Mouse (Mus musculus): ENCODE data around the gene Tspo. TPM values are rescaled to one million over a fixed set of nuclear protein-coding genes. Genes with fewer than 3 reads are reported as not detected.

The Tspo gene
- total and polyA plus RNA-seq, 3 experiments: 66.5 to 80.0 TPM; not detected in 1

DNA sequence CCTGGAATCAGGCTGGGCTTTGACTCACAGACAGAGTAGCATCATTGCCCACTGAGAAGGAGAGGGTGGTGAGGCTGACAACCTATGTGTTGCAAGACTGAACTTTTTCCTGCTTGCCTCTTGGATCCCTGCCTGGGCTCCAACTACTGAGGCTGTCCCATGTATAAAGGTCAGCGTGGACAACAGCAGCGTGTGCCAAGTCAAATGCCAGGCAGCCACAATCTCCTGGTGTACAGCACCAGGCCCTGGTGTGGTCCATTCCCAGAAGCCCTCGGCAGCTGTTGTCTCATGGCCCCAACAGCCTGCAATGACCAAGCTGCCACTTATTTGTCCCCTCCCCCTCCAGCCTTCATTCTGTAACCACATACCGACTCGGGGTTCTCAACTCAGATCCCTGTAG, 8.2 kb downstream of the Tspo start:
- H3K27me3 ChIP-seq (ENCODE audit: control insufficient read depth in 1 of 2, insufficient read depth in 2 of 2, low read length in 2 of 2): no peaks in the 10 kb centered on the region
- H3K4me3 ChIP-seq (ENCODE audit: control insufficient read depth in 1 of 2, insufficient read depth in 1 of 2, low read depth in 2 of 2, low read length in 2 of 2): no peak overlapping the region
- no peak overlapping the region for H3K9ac ChIP-seq (ENCODE audit: control insufficient read depth, low read depth, low read length, poor library complexity, severe bottlenecking)
- H3K9me3 ChIP-seq (replicated peaks; ENCODE audit: insufficient read depth, low read length): no peaks in the 10 kb centered on the region
- peaks cover 0 to 7% of the 10 kb centered on the region in 2 experiments; a peak in 2 of 4 replicates for H3K4me1 ChIP-seq (ENCODE audit: control insufficient read depth in 1 of 2, insufficient read depth in 2 of 2, low read length in 2 of 2)
- H3K79me2 ChIP-seq (ENCODE audit: control insufficient read depth, insufficient read depth, low read length, poor library complexity): no peaks in the 10 kb centered on the region
- TF ChIP-seq POLR2AphosphoS2 (IDR thresholded peaks at IDR 0.05; ENCODE audit: low read length): 0 out of 2 replicates have a peak, but pooled peaks have one; percentile 28
- TF ChIP-seq ETS1 (IDR thresholded peaks at IDR 0.05; ENCODE audit: low read depth, low read length): no peak
- DNase-seq (ENCODE audit: low read depth, low spot score): no peak
- no peak overlapping the region for H3K27ac ChIP-seq (ENCODE audit: control insufficient read depth, low read depth, low read length)
- H3K36me3 ChIP-seq (ENCODE audit: control insufficient read depth in 1 of 2, insufficient read depth in 2 of 2, low read length in 2 of 2): no peaks in the 10 kb centered on the region; a peak in 2 of 4 replicates

DNA sequence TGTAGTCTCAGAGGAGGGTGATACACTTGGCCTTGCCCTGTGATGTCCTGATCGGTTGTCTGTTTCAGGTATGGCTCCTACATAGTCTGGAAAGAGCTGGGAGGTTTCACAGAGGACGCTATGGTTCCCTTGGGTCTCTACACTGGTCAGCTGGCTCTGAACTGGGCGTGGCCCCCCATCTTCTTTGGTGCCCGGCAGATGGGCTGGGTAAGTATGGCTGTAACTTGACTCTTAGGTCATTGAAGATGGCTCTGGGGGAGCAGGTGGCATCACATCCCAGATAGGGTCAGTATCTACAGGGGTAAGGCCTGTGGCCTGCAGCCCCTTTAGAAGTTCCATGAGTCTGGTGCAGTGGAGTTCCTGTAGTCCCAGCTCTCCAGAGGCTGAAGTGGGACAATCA, 8.7 kb downstream of the Tspo start:
- H3K9me3 ChIP-seq (replicated peaks; ENCODE audit: insufficient read depth, low read length): no peaks in the 10 kb centered on the region
- no peak overlapping the region for H3K9ac ChIP-seq (ENCODE audit: control insufficient read depth, low read depth, low read length, poor library complexity, severe bottlenecking)
- H3K4me1 ChIP-seq (ENCODE audit: control insufficient read depth in 1 of 2, insufficient read depth in 2 of 2, low read length in 2 of 2): peaks cover 0 to 7% of the 10 kb centered on the region in 2 experiments; a peak in 2 of 4 replicates
- H3K27me3 ChIP-seq (ENCODE audit: control insufficient read depth in 1 of 2, insufficient read depth in 2 of 2, low read length in 2 of 2): no peaks in the 10 kb centered on the region
- TF ChIP-seq MAX (IDR thresholded peaks at IDR 0.05; ENCODE audit: low read length) (no peak), UBTF (IDR thresholded peaks at IDR 0.05; ENCODE audit: borderline replicate concordance, insufficient read depth, low read depth, low read length) (no peak), MYC (IDR thresholded peaks at IDR 0.05; ENCODE audit: low read depth, low read length) (no peak), POLR2AphosphoS2 (IDR thresholded peaks at IDR 0.05; ENCODE audit: low read length) (peak; percentile 23; the same call in 1 of the 2 replicates), ZC3H11A (IDR thresholded peaks at IDR 0.05; ENCODE audit: low read depth, low read length) (no peak)
- no peak overlapping the region for H3K4me3 ChIP-seq (ENCODE audit: control insufficient read depth in 1 of 2, insufficient read depth in 1 of 2, low read depth in 2 of 2, low read length in 2 of 2)
- H3K36me3 ChIP-seq (ENCODE audit: control insufficient read depth in 1 of 2, insufficient read depth in 2 of 2, low read length in 2 of 2): no peaks in the 10 kb centered on the region; a peak in 2 of 4 replicates
- no peak overlapping the region for H3K27ac ChIP-seq (ENCODE audit: control insufficient read depth, low read depth, low read length)
- no peak for DNase-seq (ENCODE audit: low read depth, low spot score)
- H3K79me2 ChIP-seq (ENCODE audit: control insufficient read depth, insufficient read depth, low read length, poor library complexity): no peaks in the 10 kb centered on the region

DNA sequence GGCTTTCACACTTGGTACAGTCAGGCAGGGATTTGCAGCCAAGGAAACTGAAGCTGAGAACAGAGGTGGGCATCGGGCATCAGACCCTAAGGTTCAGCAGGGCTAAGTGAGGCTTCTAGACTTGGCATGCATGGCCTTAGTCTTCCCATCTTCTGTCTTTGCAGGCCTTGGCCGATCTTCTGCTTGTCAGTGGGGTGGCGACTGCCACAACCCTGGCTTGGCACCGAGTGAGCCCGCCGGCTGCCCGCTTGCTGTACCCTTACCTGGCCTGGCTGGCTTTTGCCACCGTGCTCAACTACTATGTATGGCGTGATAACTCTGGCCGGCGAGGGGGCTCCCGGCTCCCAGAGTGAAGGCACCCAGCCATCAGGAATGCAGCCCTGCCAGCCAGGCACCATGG, 10.2 kb downstream of the Tspo start:
- TF ChIP-seq CHD2 (IDR thresholded peaks at IDR 0.05; ENCODE audit: low read length) (no peak), RCOR1 (IDR thresholded peaks at IDR 0.05; ENCODE audit: low read depth, low read length) (no peak), POLR2AphosphoS2 (IDR thresholded peaks at IDR 0.05; ENCODE audit: low read length) (0 out of 2 replicates have a peak, but pooled peaks have one; percentile 24)
- DNase-seq (ENCODE audit: low read depth, low spot score): no peak
- Histone ChIP-seq H3K4me1 (ENCODE audit: control insufficient read depth in 1 of 2, insufficient read depth in 2 of 2, low read length in 2 of 2) (peaks cover 0 to 7% of the 10 kb centered on the region in 2 experiments; a peak in 2 of 4 replicates), H3K4me3 (ENCODE audit: control insufficient read depth in 1 of 2, insufficient read depth in 1 of 2, low read depth in 2 of 2, low read length in 2 of 2) (no peak overlapping the region), H3K27me3 (ENCODE audit: control insufficient read depth in 1 of 2, insufficient read depth in 2 of 2, low read length in 2 of 2) (no peaks in the 10 kb centered on the region), H3K36me3 (ENCODE audit: control insufficient read depth in 1 of 2, insufficient read depth in 2 of 2, low read length in 2 of 2) (no peaks in the 10 kb centered on the region; a peak in 2 of 4 replicates), H3K9me3 (replicated peaks; ENCODE audit: insufficient read depth, low read length) (no peaks in the 10 kb centered on the region), H3K9ac (ENCODE audit: control insufficient read depth, low read depth, low read length, poor library complexity, severe bottlenecking) (no peak overlapping the region), H3K27ac (ENCODE audit: control insufficient read depth, low read depth, low read length) (no peak overlapping the region), H3K79me2 (ENCODE audit: control insufficient read depth, insufficient read depth, low read length, poor library complexity) (no peaks in the 10 kb centered on the region)

Measured in MEL (cell line).